Comparison of ENCODE assay signal across 10 mouse cellular contexts in the genomic region with DNA sequence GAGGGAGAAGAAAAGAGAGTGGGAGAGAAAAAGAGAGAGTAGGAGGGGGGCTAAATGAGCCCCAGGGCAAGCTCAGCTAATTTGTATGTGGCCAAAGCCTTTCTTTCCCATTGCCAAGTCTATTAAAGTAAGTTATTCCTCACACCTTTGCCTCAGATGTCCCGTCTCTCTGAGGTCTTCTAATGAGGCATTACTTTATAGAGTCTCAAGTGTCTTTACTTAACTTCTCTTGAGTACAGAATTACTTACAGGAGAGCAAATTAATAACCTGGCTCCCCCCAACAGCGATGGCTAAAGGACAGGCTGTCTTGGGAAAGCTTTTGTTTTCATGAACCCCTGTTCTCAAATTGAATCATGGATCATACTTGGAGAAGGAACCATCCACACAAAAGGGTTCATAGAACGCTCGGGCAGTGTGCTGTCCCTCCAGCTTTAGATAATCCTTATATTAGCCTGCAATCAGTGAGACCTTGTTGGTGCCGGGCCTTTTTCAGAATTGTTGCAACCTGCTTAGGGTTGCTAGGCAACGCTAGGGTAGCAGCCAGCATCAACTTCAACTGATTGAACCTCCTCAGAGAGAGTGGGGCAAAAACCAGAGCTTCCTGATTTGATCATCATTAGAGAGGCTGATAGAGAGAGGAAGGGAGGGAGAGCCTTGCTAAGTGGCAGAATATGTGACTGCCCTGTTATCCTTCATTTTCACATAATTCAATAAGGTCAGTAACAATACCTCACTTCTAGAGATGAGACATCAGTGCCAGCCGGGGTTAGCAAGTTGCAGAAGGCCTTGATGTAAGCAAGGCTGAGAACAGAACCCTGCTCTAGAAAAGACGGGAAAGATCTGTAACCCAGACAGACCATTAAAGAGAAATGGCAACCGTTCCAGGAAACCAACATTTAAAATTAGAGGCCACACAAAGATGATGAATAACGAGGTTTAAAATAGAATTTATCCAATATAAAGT.
DNase-seq lines count a peak whose midpoint lies in the region; ATAC-seq lines count a peak whose summit lies in the region.
"Had no signal": no experiment of that assay in that cellular context is flagged by ENCODE, and none has a peak within 500 bp of the region (broad histone marks: within the 10 kb centered on the region; RNA-seq: fewer than 3 reads in every experiment).

No protein-coding gene starts in this region.

- peaks cover 21% of the 10 kb centered on the region for H3K4me1 ChIP-seq in hindbrain, embryonic 10.5 days (replicated peaks)
- H3K4me1 ChIP-seq in hindbrain, embryonic 12.5 days = peaks cover 14% of the 10 kb centered on the region
- H3K4me1 ChIP-seq in hindbrain, embryonic 15.5 days (replicated peaks) = peaks cover 8% of the 10 kb centered on the region; the same call in 1 of the 2 replicates
- peaks cover 19% of the 10 kb centered on the region for H3K4me1 ChIP-seq in midbrain, embryonic 15.5 days
- H3K4me1 ChIP-seq in kidney, embryonic 14.5 days (ENCODE audit: control insufficient read depth, insufficient read depth, low read length) = no peaks in the 10 kb centered on the region
- H3K4me1 ChIP-seq: liver, embryonic 15.5 days had no signal

- no peaks in the 10 kb centered on the region for H3K36me3 ChIP-seq in hindbrain, embryonic 10.5 days
- no peaks in the 10 kb centered on the region for H3K36me3 ChIP-seq in hindbrain, embryonic 12.5 days
- H3K36me3 ChIP-seq in hindbrain, embryonic 15.5 days = no peaks in the 10 kb centered on the region; the same call in 1 of the 2 replicates
- H3K36me3 ChIP-seq in midbrain, embryonic 15.5 days (replicated peaks) = no peaks in the 10 kb centered on the region
- H3K36me3 ChIP-seq in kidney, embryonic 14.5 days (ENCODE audit: control insufficient read depth, insufficient read depth, low read length) = no peaks in the 10 kb centered on the region
- H3K36me3 ChIP-seq: liver, embryonic 15.5 days had no signal

- no peaks in the 10 kb centered on the region for H3K27me3 ChIP-seq in hindbrain, embryonic 10.5 days (ENCODE audit: insufficient read depth, poor library complexity, severe bottlenecking)
- no peaks in the 10 kb centered on the region for H3K27me3 ChIP-seq in hindbrain, embryonic 12.5 days
- no peaks in the 10 kb centered on the region for H3K27me3 ChIP-seq in hindbrain, embryonic 15.5 days
- H3K27me3 ChIP-seq in midbrain, embryonic 15.5 days (replicated peaks) = no peaks in the 10 kb centered on the region
- H3K27me3 ChIP-seq in kidney, embryonic 14.5 days (ENCODE audit: control insufficient read depth, insufficient read depth, low read length) = no peaks in the 10 kb centered on the region
- H3K27me3 ChIP-seq: liver, embryonic 15.5 days had no signal

- ATAC-seq in hindbrain, embryonic 12.5 days (ENCODE audit: low FRiP score) = no peak
- ATAC-seq in hindbrain, embryonic 15.5 days (ENCODE audit: low FRiP score, low read depth) = peak; percentile 48; the same call in 1 of the 2 replicates
- ATAC-seq in midbrain, embryonic 15.5 days (replicated peaks) = peak; percentile 86
- ATAC-seq in inflammation-experienced regulatory T-cells, adult 6 months = no peak
- no peak for ATAC-seq in kidney, embryonic 14.5 days (ENCODE audit: low FRiP score, low TSS enrichment)

- H3K9ac ChIP-seq in hindbrain, embryonic 12.5 days = no peak overlapping the region
- no peak overlapping the region for H3K9ac ChIP-seq in hindbrain, embryonic 15.5 days
- no peak overlapping the region for H3K9ac ChIP-seq in midbrain, embryonic 15.5 days
- H3K9ac ChIP-seq in kidney, embryonic 14.5 days (ENCODE audit: low read depth, low read length) = no peak overlapping the region
- H3K9ac ChIP-seq: liver, embryonic 15.5 days had no signal

- no peaks in the 10 kb centered on the region for H3K9me3 ChIP-seq in hindbrain, embryonic 10.5 days
- H3K9me3 ChIP-seq in hindbrain, embryonic 12.5 days (replicated peaks) = no peaks in the 10 kb centered on the region
- H3K9me3 ChIP-seq in hindbrain, embryonic 15.5 days = no peaks in the 10 kb centered on the region
- H3K9me3 ChIP-seq in midbrain, embryonic 15.5 days = no peaks in the 10 kb centered on the region
- H3K9me3 ChIP-seq in kidney, embryonic 14.5 days (ENCODE audit: control insufficient read depth, low read length) = no peaks in the 10 kb centered on the region
- H3K9me3 ChIP-seq: liver, embryonic 15.5 days had no signal

- peak; percentile 26 for DNase-seq in hindbrain, embryonic 10.5 days (ENCODE audit: low spot score)
- DNase-seq in embryo, embryonic 10 days (ENCODE audit: low spot score) = peak; percentile 44
- no peak for DNase-seq in yolk sac, embryonic 10.5 days (ENCODE audit: low spot score)
- DNase-seq: cerebellum, adult 8-10 months had no signal

- H3K4me2 ChIP-seq in hindbrain, embryonic 12.5 days (replicated peaks) = no peak overlapping the region
- no peak overlapping the region for H3K4me2 ChIP-seq in hindbrain, embryonic 15.5 days
- no peak overlapping the region for H3K4me2 ChIP-seq in midbrain, embryonic 15.5 days
- H3K4me2 ChIP-seq in kidney, embryonic 14.5 days (replicated peaks; ENCODE audit: low read depth, low read length) = no peak overlapping the region
- H3K4me2 ChIP-seq: liver, embryonic 15.5 days had no signal

- no peak overlapping the region for H3K27ac ChIP-seq in hindbrain, embryonic 10.5 days
- no peak overlapping the region for H3K27ac ChIP-seq in hindbrain, embryonic 12.5 days
- no peak overlapping the region for H3K27ac ChIP-seq in hindbrain, embryonic 15.5 days (replicated peaks)
- peak overlapping the region; percentile 51 for H3K27ac ChIP-seq in midbrain, embryonic 15.5 days
- no peak overlapping the region for H3K27ac ChIP-seq in kidney, embryonic 14.5 days (ENCODE audit: low read depth, low read length)
- H3K27ac ChIP-seq: liver, embryonic 15.5 days had no signal

- H3K4me3 ChIP-seq in hindbrain, embryonic 10.5 days = no peak overlapping the region
- no peak overlapping the region for H3K4me3 ChIP-seq in hindbrain, embryonic 12.5 days
- no peak overlapping the region for H3K4me3 ChIP-seq in hindbrain, embryonic 15.5 days
- no peak overlapping the region for H3K4me3 ChIP-seq in midbrain, embryonic 15.5 days
- no peak overlapping the region for H3K4me3 ChIP-seq in kidney, embryonic 14.5 days (ENCODE audit: low read length)
- H3K4me3 ChIP-seq: liver, embryonic 15.5 days had no signal

- 67% methylated on average over 10 of the region's 10 CpGs for WGBS in hindbrain, embryonic 10.5 days
- 58% methylated on average over 10 of the region's 10 CpGs for WGBS in hindbrain, embryonic 12.5 days
- 43% methylated on average over 10 of the region's 10 CpGs for WGBS in hindbrain, embryonic 15.5 days
- 24% methylated on average over 10 of the region's 10 CpGs for WGBS in midbrain, embryonic 15.5 days
- WGBS in kidney, embryonic 14.5 days = 76% methylated on average over 10 of the region's 10 CpGs

Comparison
In these comparisons a context has a peak if more than half of its experiments do, and no peak if none do; other contexts are left out.
1. ATAC-seq: peak in hindbrain, embryonic 15.5 days (single experiment) and midbrain, embryonic 15.5 days (single experiment); none in hindbrain, embryonic 12.5 days (single experiment), inflammation-experienced regulatory T-cells, adult 6 months (single experiment) and kidney, embryonic 14.5 days (single experiment).